Mouse (Mus musculus): ENCODE data around the gene Nudt2.

Gene Nudt2

DNA sequence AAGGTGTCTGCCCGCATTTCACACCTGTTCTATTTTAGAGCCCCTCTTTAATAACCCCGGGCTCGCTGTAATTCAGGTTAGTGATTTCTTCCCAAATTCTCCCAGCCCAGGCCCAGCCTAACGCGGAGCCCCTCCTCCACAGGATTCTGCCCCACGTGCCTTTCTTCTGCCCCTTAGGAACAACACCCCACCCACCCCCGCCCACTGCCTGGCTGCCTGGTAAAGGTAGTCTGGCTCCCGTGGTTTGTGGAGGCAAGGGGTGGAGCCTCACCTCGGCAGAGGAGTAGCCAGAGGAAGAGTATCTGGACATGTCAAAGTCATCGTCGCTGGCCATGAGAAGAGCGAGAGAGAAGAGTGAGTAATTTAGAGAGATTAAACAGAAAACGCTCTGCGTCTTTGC is 55.7 kb downstream of the Nudt2 start:
- no peak for DNase-seq (ENCODE audit: low spot score in 2 of 2)

DNA sequence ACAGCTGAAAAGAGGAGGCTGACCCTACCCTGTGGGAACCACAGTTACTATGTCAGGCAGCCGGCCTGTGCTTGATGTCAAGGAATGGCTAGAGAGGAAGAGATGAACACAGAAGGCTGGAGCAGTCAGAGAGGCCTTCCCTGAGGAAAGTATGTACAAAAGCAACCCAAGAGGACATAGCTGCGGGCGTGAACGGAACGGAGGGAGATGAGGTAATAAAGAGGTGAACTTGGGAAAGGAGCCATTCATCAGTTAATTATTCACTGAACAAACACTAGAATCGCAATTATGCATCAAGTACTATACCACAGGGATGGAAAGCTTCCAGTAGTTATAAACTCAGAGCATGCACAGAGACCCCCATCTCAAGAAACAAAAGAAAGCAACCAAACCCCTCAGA is 57.2 kb downstream of the Nudt2 start:
- DNase-seq (ENCODE audit: low spot score in 2 of 2), result no peak

DNA sequence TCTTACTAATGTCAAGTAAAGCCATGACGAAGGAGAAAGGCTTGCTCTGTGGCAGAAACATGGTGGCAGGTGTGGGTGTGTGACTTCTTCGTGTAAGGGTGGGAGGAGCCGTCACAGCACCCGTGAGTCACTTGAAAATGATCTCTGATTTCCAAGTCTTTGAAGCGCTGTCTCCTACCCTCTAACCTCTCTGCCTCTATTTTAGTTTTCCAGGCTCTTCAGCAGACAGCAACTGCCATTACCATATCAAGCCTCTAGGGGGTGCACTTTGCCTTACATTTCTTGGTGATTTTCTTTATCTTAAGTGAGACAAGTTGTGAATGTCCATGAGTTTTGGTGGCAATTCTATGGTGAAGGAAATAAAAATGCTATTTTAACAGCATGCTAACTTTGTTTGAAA is 57.8 kb downstream of the Nudt2 start:
- no peak for DNase-seq (ENCODE audit: low spot score in 2 of 2)

DNA sequence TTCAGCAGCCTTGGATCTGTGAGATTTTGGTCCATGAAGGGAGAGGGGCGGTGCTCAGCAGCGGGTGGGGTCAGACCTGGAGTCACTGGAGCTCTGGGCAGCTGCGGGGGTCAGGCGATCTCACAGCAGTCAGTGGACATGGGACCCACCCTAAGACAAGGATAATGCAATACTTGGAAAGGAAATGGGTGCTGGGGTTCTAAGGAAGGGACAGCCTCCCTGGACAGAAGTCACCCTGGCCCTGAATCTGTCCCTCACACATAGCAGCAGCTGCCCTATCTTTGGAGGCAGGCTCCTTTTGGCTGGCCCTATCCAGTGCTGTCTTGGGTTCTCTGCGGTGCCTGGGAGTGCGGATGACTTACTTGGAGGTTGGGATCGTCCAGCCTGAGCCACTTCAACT is 58.9 kb downstream of the Nudt2 start:
- no peak for DNase-seq (ENCODE audit: low spot score in 2 of 2)

DNA sequence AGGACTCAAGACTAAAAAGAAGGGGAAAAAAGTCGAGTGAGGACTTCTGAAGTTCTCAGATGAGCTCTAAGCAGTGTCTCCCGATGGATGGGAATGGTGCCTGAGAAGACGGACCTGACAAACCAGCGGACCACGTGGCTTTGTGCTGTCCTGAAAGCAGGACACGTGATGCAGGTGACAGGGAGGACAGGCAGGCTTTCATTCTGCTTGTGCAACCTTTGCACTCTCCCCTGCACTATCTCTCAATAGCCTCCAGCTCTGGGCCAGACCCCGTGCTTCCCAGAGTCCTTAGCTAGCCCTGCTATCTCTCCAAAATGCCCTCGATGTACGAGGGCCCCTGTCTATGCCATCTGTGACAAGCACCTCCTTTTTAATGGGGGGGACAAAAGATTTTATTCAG is 59.9 kb downstream of the Nudt2 start:
- DNase-seq (ENCODE audit: low spot score in 2 of 2), result no peak

DNA sequence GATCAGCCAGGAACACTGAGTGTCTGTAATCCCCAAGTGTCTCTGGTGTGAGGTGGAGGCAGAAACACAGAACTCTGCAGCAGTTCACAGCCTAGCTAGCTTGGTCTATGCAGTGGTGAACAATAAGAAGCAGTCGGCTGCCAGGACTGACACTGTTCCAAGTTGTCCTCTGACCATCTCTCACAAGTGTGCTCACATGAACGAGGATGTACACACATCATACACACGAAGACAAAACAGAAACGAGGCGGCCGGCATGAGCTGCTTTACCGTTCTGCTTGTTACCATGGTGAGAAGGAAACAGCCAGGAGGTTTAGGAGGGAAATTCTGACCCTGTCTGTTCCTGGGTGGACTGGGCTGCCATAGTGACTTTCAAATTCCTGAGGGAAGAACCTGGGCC is 61.6 kb downstream of the Nudt2 start:
- no peak for DNase-seq (ENCODE audit: low spot score in 2 of 2)

DNA sequence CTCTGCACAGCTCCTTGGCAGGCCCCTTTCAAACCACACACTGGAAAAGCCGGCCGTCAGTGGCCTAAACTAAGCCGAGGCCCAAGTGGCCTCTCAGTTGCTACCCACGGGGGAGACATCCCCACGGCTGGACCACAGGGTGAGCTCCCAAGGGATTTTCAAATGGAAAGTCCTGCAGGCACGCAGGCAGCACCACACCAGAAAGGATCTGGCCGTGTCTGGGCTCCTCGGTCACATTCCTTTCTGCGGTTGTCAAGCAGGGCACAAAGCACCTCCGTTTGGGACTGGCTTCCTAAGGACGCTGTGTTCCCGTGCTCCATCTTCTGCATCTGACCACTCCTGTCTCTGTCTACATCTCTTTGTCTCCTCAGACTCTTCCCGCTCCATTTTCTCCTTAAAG is 62.1 kb downstream of the Nudt2 start:
- no peak for DNase-seq (ENCODE audit: low spot score in 2 of 2)

DNA sequence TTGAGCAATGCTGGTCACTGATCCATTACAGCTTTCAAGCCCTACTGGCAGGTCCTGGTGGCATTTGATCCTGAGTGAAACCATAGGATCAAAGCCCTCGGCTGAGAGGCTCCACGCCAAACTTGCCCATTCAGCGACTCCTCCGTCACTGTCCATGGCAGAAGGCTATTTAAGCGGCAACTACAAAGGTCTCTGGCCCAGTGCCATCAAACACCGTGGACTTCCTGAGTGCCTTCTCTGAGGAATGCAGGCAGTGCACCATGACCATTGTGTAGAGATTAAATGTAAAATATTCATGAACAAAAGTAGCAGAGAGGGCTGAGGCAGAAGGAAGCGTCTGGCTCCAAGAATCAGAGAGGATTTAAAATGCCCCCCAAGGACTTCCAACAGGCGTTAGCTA is 63.0 kb downstream of the Nudt2 start:
- DNase-seq (ENCODE audit: low spot score in 2 of 2), result no peak
